ENCODE assay signal across 8 mouse cellular contexts in the genomic region with DNA sequence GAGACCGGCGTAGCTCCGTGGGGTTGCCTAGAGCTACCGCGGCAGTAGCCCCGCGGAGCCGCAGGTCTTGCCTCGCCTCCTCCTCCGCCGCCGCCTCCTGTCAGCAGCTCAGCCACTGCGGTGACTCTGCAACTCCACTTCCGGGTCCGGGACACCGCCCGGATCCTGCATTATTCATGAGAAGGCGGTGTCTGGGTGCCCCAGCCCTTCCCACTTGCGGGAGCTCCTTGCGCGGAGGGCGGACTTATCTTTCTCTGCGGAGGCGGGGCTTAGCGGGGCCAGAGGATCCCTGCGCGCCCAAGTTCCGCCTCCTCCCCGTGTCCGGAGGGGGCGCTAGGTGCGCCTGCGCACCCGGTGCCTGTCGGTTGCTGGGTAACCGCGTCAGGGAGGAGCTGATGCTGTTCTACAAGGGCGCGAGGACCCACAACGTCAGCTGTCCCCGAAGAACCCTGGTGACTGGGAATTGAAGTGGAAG. TPM values are rescaled to one million over a fixed set of nuclear protein-coding genes. Genes with fewer than 3 reads are reported as not detected.
DNase-seq lines count a peak whose midpoint lies in the region; ATAC-seq lines count a peak whose summit lies in the region.

A gene (minus strand): TSS at position 128 of the 475 bp plus-strand sequence.
A gene (plus strand): TSS at position 365 of the 475 bp plus-strand sequence.

- H3K27ac ChIP-seq in hindbrain, embryonic 16.5 days (ENCODE audit: low read depth, low read length): peak within 1 kb of the TSS; percentile 93
- peak within 1 kb of the TSS; percentile 58 for H3K27ac ChIP-seq in macrophage

- H3K4me3 ChIP-seq in hindbrain, embryonic 16.5 days (ENCODE audit: low read length): peak within 1 kb of the TSS; percentile 89
- peak within 1 kb of the TSS; percentile 93 for H3K4me3 ChIP-seq in macrophage (ENCODE audit: inconsistent target)

- H3K4me2 ChIP-seq in hindbrain, embryonic 16.5 days (ENCODE audit: low read length): peak within 1 kb of the TSS; percentile 66

- H3K9me3 ChIP-seq in hindbrain, embryonic 16.5 days (ENCODE audit: control insufficient read depth, low read length): no peaks in the 10 kb centered on the region

- H3K27me3 ChIP-seq in hindbrain, embryonic 16.5 days (replicated peaks; ENCODE audit: control insufficient read depth, insufficient read depth, low read length): no peaks in the 10 kb centered on the region

- ATAC-seq in hindbrain, embryonic 16.5 days: peak; percentile 98

- WGBS in hindbrain, embryonic 16.5 days: under 1% methylated on average over 40 of the region's 41 CpGs
- under 1% methylated on average over 41 of the region's 41 CpGs for WGBS in macrophage (ENCODE audit: missing documents)

- peaks cover 22% of the 10 kb centered on the region for H3K4me1 ChIP-seq in hindbrain, embryonic 16.5 days (ENCODE audit: control insufficient read depth, insufficient read depth, low read depth, low read length)

- H3K36me3 ChIP-seq in hindbrain, embryonic 16.5 days (ENCODE audit: control insufficient read depth, insufficient read depth, low read length): no peaks in the 10 kb centered on the region
- no peaks in the 10 kb centered on the region for H3K36me3 ChIP-seq in macrophage (ENCODE audit: inconsistent target)

- H3K79me2 ChIP-seq in macrophage (ENCODE audit: inconsistent target): peaks cover 45% of the 10 kb centered on the region

- peak within 1 kb of the TSS; percentile 93 for H3K9ac ChIP-seq in hindbrain, embryonic 16.5 days (ENCODE audit: low read depth, low read length)

- DNase-seq in WW6 (ENCODE audit: low read depth, low spot score): peak; percentile 97
- DNase-seq in cerebellum, postnatal 4 days (ENCODE audit: low spot score in 2 of 2): peak; percentile 96 to 97
- peak; percentile 99 for DNase-seq in gastrocnemius, adult 18-20 months (ENCODE audit: low spot score)
- DNase-seq in left cerebral cortex, adult 18-20 months (ENCODE audit: low spot score in 2 of 2): peak; percentile 96 to 99
- peak; percentile 100 for DNase-seq in right cerebral cortex, adult 18-20 months
- peak; percentile 89 for DNase-seq in urinary bladder, postnatal 10 days (ENCODE audit: low spot score)

RNA-seq across cellular contexts. Expression of the first gene that starts in this region (rescaled TPM):
- 10 to 100 TPM; 21.5 to 21.9 TPM for total RNA-seq in gastrocnemius, adult 18-20 months (2021)
- 14.2 and 14.8 TPM in 2 replicates for polyA plus RNA-seq in hindbrain, embryonic 16.5 days (2015; fragmentation: Nextera tagmentation; extraction: Ambion mirVana)
- 100 to 1,000 TPM; 198 TPM for total RNA-seq in left cerebral cortex, adult 18-20 months (2021)
- 100 to 1,000 TPM; 115 to 427 (median 291) TPM for total RNA-seq in macrophage (2018; cell fraction: chromatin; rRNA removed)
- 100 to 1,000 TPM in 10 of 26 experiments, 10 to 100 TPM in 16; 72.2 to 125 (median 97.3) TPM for total RNA-seq in macrophage (2018; cell fraction: cytosol; rRNA removed)
- 100 to 1,000 TPM; 162 to 410 (median 278) TPM for total RNA-seq in macrophage (2018; cell fraction: nucleus; rRNA removed)
- polyA plus RNA-seq in macrophage (2018): 53.0 to 79.9 TPM (median 67.6 TPM) in 3 replicates

RNA-seq across cellular contexts. Expression of the second gene that starts in this region (rescaled TPM):
- under 1 TPM; 0.55 to 0.73 TPM for total RNA-seq in gastrocnemius, adult 18-20 months (2021)
- 2.4 and 3.3 TPM in 2 replicates for polyA plus RNA-seq in hindbrain, embryonic 16.5 days (2015; fragmentation: Nextera tagmentation; extraction: Ambion mirVana)
- 1 to 10 TPM; 6.6 to 9.1 TPM for total RNA-seq in left cerebral cortex, adult 18-20 months (2021)
- total RNA-seq in macrophage (2018; cell fraction: chromatin; rRNA removed): 1 to 10 TPM in 25 of 26 experiments, under 1 TPM in 1; 0.83 to 7.2 (median 2.9) TPM
- 1 to 10 TPM in 7 of 26 experiments, under 1 TPM in 19; 0.41 to 1.6 (median 0.76) TPM for total RNA-seq in macrophage (2018; cell fraction: cytosol; rRNA removed)
- 1 to 10 TPM in 21 of 26 experiments, under 1 TPM in 5; 0.29 to 4.6 (median 1.9) TPM for total RNA-seq in macrophage (2018; cell fraction: nucleus; rRNA removed)
- polyA plus RNA-seq in macrophage (2018): 0.25 to 1.1 TPM (median 0.45 TPM) in 3 replicates

Comparison
In these comparisons a context has a peak if more than half of its experiments do, and no peak if none do; other contexts are left out.
1. Peak in every context shown above with its lines: DNase-seq, ATAC-seq, H3K4me3 ChIP-seq and H3K27ac ChIP-seq.
2. RNA of the first gene that starts in this region (total RNA-seq): 198 TPM in left cerebral cortex, adult 18-20 months; 21.5 to 21.9 TPM in gastrocnemius, adult 18-20 months; every median in the first group is over 4 times any median in the second.
3. RNA of the second gene that starts in this region (total RNA-seq): 6.6 to 9.1 TPM in left cerebral cortex, adult 18-20 months; 0.55 to 0.73 TPM in gastrocnemius, adult 18-20 months; every median in the first group is over 4 times any median in the second.